Mouse (Mus musculus) stomach, embryonic 16.5 days (tissue): ENCODE data around the gene Drosha. TPM values are rescaled to one million over a fixed set of nuclear protein-coding genes. Genes with fewer than 3 reads are reported as not detected.

Source experiments
- ATAC-seq: fragments of 200-750 bp; cut with Nextera tagmentation; 2 replicates; pipeline ENCODE4 v1.8.0; 2017; ENCODE audit warnings: moderate number of reproducible peaks, moderate TSS enrichment; ENCODE audit not compliant: insufficient read depth, low FRiP score
- H3K27ac ChIP-seq: fragments of 300-500 bp; sonication (generic); 2 replicates; pipeline ENCODE4 v1.5.1; 2014; ENCODE audit warnings: low read length
- H3K27me3 ChIP-seq: fragments of 300-500 bp; sonication (generic); 2 replicates; pipeline ENCODE4 v1.6.1; 2014; ENCODE audit warnings: low read length, control low read depth, mixed read lengths; ENCODE audit not compliant: control insufficient read depth, insufficient read depth
- H3K36me3 ChIP-seq: fragments of 300-500 bp; sonication (generic); 2 replicates; pipeline ENCODE4 v1.6.1; 2014; ENCODE audit warnings: low read length; ENCODE audit not compliant: control insufficient read depth, insufficient read depth
- H3K4me1 ChIP-seq: fragments of 300-500 bp; sonication (generic); 2 replicates; pipeline ENCODE4 v1.6.1; 2014; ENCODE audit warnings: low read length, control low read depth, mixed read lengths; ENCODE audit not compliant: control insufficient read depth, insufficient read depth
- H3K4me2 ChIP-seq: fragments of 300-500 bp; sonication (generic); 2 replicates; pipeline ENCODE4 v1.6.1; 2014; ENCODE audit warnings: low read depth, low read length, mixed read lengths
- H3K4me3 ChIP-seq: fragments of 300-500 bp; sonication (generic); replicated peaks from 2 replicates; pipeline ENCODE4 v1.5.1; 2014; ENCODE audit warnings: mild to moderate bottlenecking, low read length
- H3K9ac ChIP-seq: fragments of 300-500 bp; sonication (generic); 2 replicates; pipeline ENCODE4 v1.6.1; 2014; ENCODE audit warnings: low read length
- H3K9me3 ChIP-seq: fragments of 300-500 bp; sonication (generic); replicated peaks from 2 replicates; pipeline ENCODE4 v1.6.1; 2016; ENCODE audit warnings: low read length, control low read depth; ENCODE audit not compliant: control insufficient read depth
- WGBS: fragments of 180-500 bp; shearing (Covaris S2); extraction: QIAGEN DNeasy Blood & Tissue Kit; methylation state at CpG from one replicate; pipeline ENCODE4 v1.1.7; 2014; 5-methylcytosine and 5-hydroxymethylcytosine counted together
- polyA plus RNA-seq: library from polyadenylated mRNA; unstranded; fragments of >200 nt; fragmentation: Nextera tagmentation; extraction: Ambion mirVana; gene quantifications from 2 replicates; pipeline ENCODE4 v1.2.1, GENCODE M21; 2015

Gene Drosha
- polyA plus RNA-seq, 1 experiment from 2014 or later, result 29.2 TPM

GRCm38 (mm10) chr15:12885361-12885760 is 60.7 kb downstream of the Drosha start:
- Histone ChIP-seq H3K9ac (no peak overlapping the region), H3K36me3 (no peaks in the 10 kb centered on the region; the same call in none of the 2 replicates), H3K9me3 (no peaks in the 10 kb centered on the region), H3K27ac (no peak overlapping the region), H3K27me3 (no peaks in the 10 kb centered on the region), H3K4me1 (no peaks in the 10 kb centered on the region), H3K4me3 (no peak overlapping the region), H3K4me2 (no peak overlapping the region)
- 94% methylated on average over 11 of the region's 11 CpGs for WGBS
- ATAC-seq, result no peak

GRCm38 (mm10) chr15:12887206-12887605 is 62.6 kb downstream of the Drosha start:
- Histone ChIP-seq H3K27me3 (no peaks in the 10 kb centered on the region), H3K4me1 (no peaks in the 10 kb centered on the region), H3K9me3 (no peaks in the 10 kb centered on the region), H3K4me2 (no peak overlapping the region), H3K9ac (no peak overlapping the region), H3K4me3 (no peak overlapping the region), H3K27ac (no peak overlapping the region), H3K36me3 (peaks cover 4% of the 10 kb centered on the region)
- ATAC-seq, result no peak
- 90% methylated on average over 8 of the region's 8 CpGs for WGBS

GRCm38 (mm10) chr15:12888312-12888711 is 63.7 kb downstream of the Drosha start:
- Histone ChIP-seq H3K27ac (no peak overlapping the region), H3K4me1 (no peaks in the 10 kb centered on the region), H3K4me2 (no peak overlapping the region), H3K36me3 (peaks cover 4% of the 10 kb centered on the region), H3K4me3 (no peak overlapping the region), H3K9me3 (no peaks in the 10 kb centered on the region), H3K27me3 (no peaks in the 10 kb centered on the region), H3K9ac (no peak overlapping the region)
- no peak for ATAC-seq
- WGBS, result 83% methylated on average over 4 of the region's 4 CpGs

GRCm38 (mm10) chr15:12889909-12890308 is 65.3 kb downstream of the Drosha start:
- no peak overlapping the region for H3K4me2 ChIP-seq
- no peak overlapping the region for H3K4me3 ChIP-seq
- no peak overlapping the region for H3K27ac ChIP-seq
- no peak for ATAC-seq
- H3K36me3 ChIP-seq, result peaks cover 4% of the 10 kb centered on the region
- 87% methylated on average over 11 of the region's 11 CpGs for WGBS
- no peaks in the 10 kb centered on the region for H3K4me1 ChIP-seq
- no peaks in the 10 kb centered on the region for H3K9me3 ChIP-seq
- H3K27me3 ChIP-seq, result no peaks in the 10 kb centered on the region
- H3K9ac ChIP-seq, result no peak overlapping the region

GRCm38 (mm10) chr15:12895426-12895825 is 70.8 kb downstream of the Drosha start:
- Histone ChIP-seq H3K9me3 (no peaks in the 10 kb centered on the region), H3K4me1 (no peaks in the 10 kb centered on the region), H3K4me2 (no peak overlapping the region), H3K27me3 (no peaks in the 10 kb centered on the region), H3K36me3 (peaks cover 16% of the 10 kb centered on the region; the same call in 1 of the 2 replicates), H3K9ac (no peak overlapping the region), H3K4me3 (no peak overlapping the region), H3K27ac (no peak overlapping the region)
- 90% methylated on average over 13 of the region's 13 CpGs for WGBS
- no peak for ATAC-seq

- 92% methylated on average over 18 of the region's 18 CpGs for WGBS
- H3K36me3 ChIP-seq, result peaks cover 12% of the 10 kb centered on the region; the same call in 1 of the 2 replicates
Observed at GRCm38 (mm10) chr15:12896022-12897009, 71.7 kb downstream of the Drosha start.

GRCm38 (mm10) chr15:12897831-12898230 is 73.2 kb downstream of the Drosha start:
- Histone ChIP-seq H3K4me2 (no peak overlapping the region), H3K4me3 (no peak overlapping the region), H3K27me3 (no peaks in the 10 kb centered on the region), H3K9ac (no peak overlapping the region), H3K4me1 (no peaks in the 10 kb centered on the region), H3K9me3 (no peaks in the 10 kb centered on the region), H3K36me3 (peaks cover 12% of the 10 kb centered on the region; the same call in 1 of the 2 replicates), H3K27ac (no peak overlapping the region)
- 90% methylated on average over 8 of the region's 8 CpGs for WGBS
- no peak for ATAC-seq

More at GRCm38 (mm10) chr15:12896022-12897009, 71.7 kb downstream of the Drosha start:
- Histone ChIP-seq H3K4me2 (no peak overlapping the region), H3K9ac (no peak overlapping the region), H3K4me3 (no peak overlapping the region), H3K4me1 (no peaks in the 10 kb centered on the region), H3K9me3 (no peaks in the 10 kb centered on the region), H3K27ac (no peak overlapping the region), H3K27me3 (no peaks in the 10 kb centered on the region)
- no peak for ATAC-seq

- no peaks in the 10 kb centered on the region for H3K9me3 ChIP-seq
- H3K9ac ChIP-seq, result no peak overlapping the region
- no peak for ATAC-seq
- 93% methylated on average over 18 of the region's 18 CpGs for WGBS
- H3K4me3 ChIP-seq, result no peak overlapping the region
- H3K4me2 ChIP-seq, result no peak overlapping the region
- no peaks in the 10 kb centered on the region for H3K27me3 ChIP-seq
- no peak overlapping the region for H3K27ac ChIP-seq
- H3K36me3 ChIP-seq, result peaks cover 16% of the 10 kb centered on the region
- H3K4me1 ChIP-seq, result no peaks in the 10 kb centered on the region
Observed at GRCm38 (mm10) chr15:12900428-12901196, 76.0 kb downstream of the Drosha start.

- H3K27me3 ChIP-seq, result no peaks in the 10 kb centered on the region
- H3K4me1 ChIP-seq, result no peaks in the 10 kb centered on the region
- H3K9ac ChIP-seq, result no peak overlapping the region
- ATAC-seq, result no peak
- H3K36me3 ChIP-seq, result peaks cover 16% of the 10 kb centered on the region
- WGBS, result 87% methylated on average over 8 of the region's 8 CpGs
- no peak overlapping the region for H3K4me2 ChIP-seq
- no peak overlapping the region for H3K4me3 ChIP-seq
- no peak overlapping the region for H3K27ac ChIP-seq
- no peaks in the 10 kb centered on the region for H3K9me3 ChIP-seq
Observed at GRCm38 (mm10) chr15:12901197-12901570, 76.6 kb downstream of the Drosha start.
